Mouse (Mus musculus) stomach, postnatal 0 days (tissue): ENCODE results near the gene Hpcal1. TPM values are rescaled to one million over a fixed set of nuclear protein-coding genes. Genes with fewer than 3 reads are reported as not detected.
A peak's percentile ranks its signal among the peaks of the same experiment; 100 is the strongest.

ENCODE experiments used
- ATAC-seq: fragments of 200-750 bp; cut with Nextera tagmentation; 2 replicates; pipeline ENCODE4 v1.8.0; 2017; ENCODE audit not compliant: low FRiP score, low TSS enrichment
- DNase-seq: peaks from one replicate; pipeline ENCODE4 v3.0.0-alpha.2; 2016; ENCODE audit warnings: low spot score
- H3K27ac ChIP-seq: fragments of 300-500 bp; sonication (generic); replicated peaks from 2 replicates; pipeline ENCODE4 v1.5.1; 2014; ENCODE audit warnings: mild to moderate bottlenecking, control low read depth
- H3K27me3 ChIP-seq: fragments of 300-500 bp; sonication (generic); 2 replicates; pipeline ENCODE4 v1.6.1; 2014; ENCODE audit warnings: low read length; ENCODE audit not compliant: control insufficient read depth, insufficient read depth
- H3K36me3 ChIP-seq: fragments of 300-500 bp; sonication (generic); 2 replicates; pipeline ENCODE4 v1.6.1; 2014; ENCODE audit warnings: low read length, mixed read lengths; ENCODE audit not compliant: control insufficient read depth, insufficient read depth
- H3K4me1 ChIP-seq: fragments of 300-500 bp; sonication (generic); replicated peaks from 2 replicates; pipeline ENCODE4 v1.6.1; 2014; ENCODE audit warnings: antibody characterized with exemption; ENCODE audit not compliant: control insufficient read depth, insufficient read depth
- H3K4me2 ChIP-seq: fragments of 300-500 bp; sonication (generic); replicated peaks from 2 replicates; pipeline ENCODE4 v1.6.1; 2014; ENCODE audit warnings: low read depth, mild to moderate bottlenecking, control low read depth, moderate library complexity
- H3K4me3 ChIP-seq: fragments of 300-500 bp; sonication (generic); 2 replicates; pipeline ENCODE4 v1.5.1; 2014; ENCODE audit warnings: low read depth, low read length, control low read depth
- H3K9ac ChIP-seq: fragments of 300-500 bp; sonication (generic); 2 replicates; pipeline ENCODE4 v1.6.1; 2014; ENCODE audit warnings: mild to moderate bottlenecking, low read length, control low read depth, mixed read lengths
- H3K9me3 ChIP-seq: fragments of 300-500 bp; sonication (generic); 2 replicates; pipeline ENCODE4 v1.6.1; 2016; ENCODE audit warnings: low read length; ENCODE audit not compliant: control insufficient read depth
- CTCF ChIP-seq: IDR thresholded peaks from 2 replicates; pipeline ENCODE4 v1.5.1; 2016; ENCODE audit warnings: antibody characterized with exemption, low read depth, mild to moderate bottlenecking, moderate library complexity
- EP300 ChIP-seq: optimal IDR thresholded peaks from 2 replicates; pipeline ENCODE3; 2016; ENCODE audit warnings: antibody characterized with exemption
- WGBS: fragments of 180-500 bp; shearing (Covaris S2); extraction: QIAGEN DNeasy Blood & Tissue Kit; methylation state at CpG from one replicate; pipeline ENCODE4 v1.1.7; 2014; 5-methylcytosine and 5-hydroxymethylcytosine counted together
- polyA plus RNA-seq: library from polyadenylated mRNA; unstranded; fragments of >200 nt; fragmentation: Nextera tagmentation; extraction: Ambion mirVana; gene quantifications from 2 replicates; pipeline ENCODE4 v1.2.1, GENCODE M21; 2015

Hpcal1 gene
- polyA plus RNA-seq, 1 experiment from 2014 or later: 62.6 TPM

DNA sequence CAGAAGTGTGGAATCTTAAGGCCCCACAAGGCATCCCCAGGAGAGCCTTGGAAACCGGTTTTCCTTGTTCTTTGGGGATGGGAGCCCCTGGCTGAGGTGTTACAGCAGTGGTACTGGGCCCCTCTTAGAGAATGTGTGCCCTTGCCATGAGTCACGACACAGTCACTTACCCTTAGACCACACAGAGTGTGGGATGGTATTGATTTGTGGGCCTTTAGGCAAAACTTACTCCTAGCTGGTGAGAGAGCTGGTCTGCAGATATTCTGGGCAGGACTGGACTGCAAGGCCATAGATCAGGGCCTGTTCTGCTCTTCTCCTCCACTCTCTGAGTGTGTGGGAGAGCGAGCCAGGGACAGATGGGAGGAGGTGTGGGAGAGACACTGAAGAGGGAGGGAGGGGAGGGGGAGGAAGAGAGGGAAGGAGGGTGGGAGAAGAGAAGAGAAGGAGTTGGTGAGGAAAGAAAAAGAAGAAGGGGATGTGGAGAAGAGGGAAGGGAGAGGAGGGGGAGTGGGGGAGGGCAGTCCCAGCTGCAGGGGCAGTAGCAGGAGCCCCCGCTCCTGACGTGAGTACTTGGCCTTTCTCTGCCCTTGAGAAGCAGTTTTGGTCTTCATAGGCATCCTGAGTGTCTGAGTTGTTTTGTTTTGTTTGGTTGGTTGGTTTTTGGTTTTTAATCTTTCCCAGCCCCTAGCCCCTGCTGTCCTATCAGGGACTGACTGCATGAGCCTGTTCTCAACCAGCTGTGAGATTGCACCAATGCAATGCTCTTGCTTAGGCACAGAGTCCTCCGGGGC is 42.7 kb downstream of the Hpcal1 start:
- peak overlapping the region; percentile 61; the same call in 1 of the 2 replicates for H3K27ac ChIP-seq
- no peaks in the 10 kb centered on the region for H3K9me3 ChIP-seq
- TF ChIP-seq CTCF: no peak
- TF ChIP-seq EP300: no peak
- H3K9ac ChIP-seq: no peak overlapping the region
- H3K27me3 ChIP-seq: no peaks in the 10 kb centered on the region
- peaks cover 5% of the 10 kb centered on the region for H3K4me1 ChIP-seq
- no peaks in the 10 kb centered on the region; the same call in 1 of the 2 replicates for H3K36me3 ChIP-seq
- ATAC-seq (peak; percentile 83), DNase-seq (peak; percentile 60)
- no peak overlapping the region for H3K4me3 ChIP-seq
- WGBS: 28% methylated on average over 6 of the region's 6 CpGs
- no peak overlapping the region for H3K4me2 ChIP-seq

DNA sequence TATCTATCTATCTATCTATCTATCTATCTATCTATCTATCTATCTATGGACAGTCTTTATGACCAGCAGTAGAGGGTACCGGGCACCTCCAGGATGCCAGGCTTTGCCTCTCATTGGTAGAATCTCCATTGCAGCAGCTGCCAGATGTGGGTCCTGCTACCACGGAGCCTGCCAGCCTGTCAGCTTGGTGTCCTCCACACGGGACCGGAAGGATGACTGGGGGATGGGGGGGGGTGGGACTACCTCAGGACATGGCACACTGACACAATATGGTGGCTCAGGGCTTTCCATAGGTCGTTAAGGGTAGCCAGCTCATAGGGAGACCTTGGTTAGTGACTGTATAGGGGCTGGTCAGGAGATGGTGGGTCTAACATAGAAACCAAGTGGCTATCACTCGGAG is 45.7 kb downstream of the Hpcal1 start:
- DNase-seq (no peak), ATAC-seq (no peak)
- Histone ChIP-seq H3K27me3 (no peaks in the 10 kb centered on the region), H3K4me2 (no peak overlapping the region), H3K4me3 (no peak overlapping the region), H3K27ac (no peak overlapping the region), H3K4me1 (peaks cover 8% of the 10 kb centered on the region), H3K36me3 (no peaks in the 10 kb centered on the region), H3K9ac (no peak overlapping the region), H3K9me3 (no peaks in the 10 kb centered on the region)
- TF ChIP-seq EP300: no peak
- TF ChIP-seq CTCF: no peak
- 86% methylated on average over 6 of the region's 6 CpGs for WGBS

DNA sequence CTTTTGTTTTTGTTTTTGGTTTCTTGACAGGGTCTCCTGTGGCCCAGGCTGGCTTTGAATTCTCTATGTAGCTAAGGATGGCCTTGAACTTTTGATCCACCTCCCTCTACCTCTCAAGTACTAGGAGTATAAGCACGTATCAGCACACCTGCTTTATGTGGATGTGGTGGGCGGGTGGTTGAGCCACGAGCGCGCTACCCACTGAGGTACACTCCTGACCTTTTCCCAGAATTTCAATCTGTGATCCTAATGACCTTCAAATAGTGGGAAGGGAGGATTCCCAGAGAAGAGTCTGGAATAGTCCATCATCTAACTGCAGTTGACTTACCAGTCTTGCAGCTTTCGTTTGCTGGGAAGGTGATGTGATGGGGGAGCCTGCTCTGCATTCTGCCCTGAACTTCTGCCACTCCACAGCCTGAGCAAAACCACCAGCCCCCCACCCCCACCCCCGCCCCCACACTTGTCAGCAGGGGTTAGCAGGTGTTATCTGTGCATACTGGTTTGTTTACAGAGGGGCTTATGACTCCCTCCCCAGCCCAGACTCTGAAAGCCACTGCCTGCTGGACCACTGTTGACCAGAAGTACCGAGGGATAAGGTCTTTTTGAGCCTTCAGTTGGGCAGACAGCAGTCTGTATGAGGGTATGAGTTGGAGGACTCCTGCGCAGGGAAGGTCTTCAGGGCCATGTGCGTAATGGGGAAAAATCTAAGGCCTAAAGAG is 46.4 kb downstream of the Hpcal1 start:
- Histone ChIP-seq H3K4me3 (no peak overlapping the region), H3K27ac (no peak overlapping the region), H3K36me3 (no peaks in the 10 kb centered on the region), H3K27me3 (no peaks in the 10 kb centered on the region), H3K4me1 (peaks cover 10% of the 10 kb centered on the region), H3K9ac (no peak overlapping the region), H3K9me3 (no peaks in the 10 kb centered on the region), H3K4me2 (no peak overlapping the region)
- DNase-seq: no peak
- WGBS: 56% methylated on average over 10 of the region's 10 CpGs
- ATAC-seq: no peak
- TF ChIP-seq EP300 (no peak), CTCF (no peak)

DNA sequence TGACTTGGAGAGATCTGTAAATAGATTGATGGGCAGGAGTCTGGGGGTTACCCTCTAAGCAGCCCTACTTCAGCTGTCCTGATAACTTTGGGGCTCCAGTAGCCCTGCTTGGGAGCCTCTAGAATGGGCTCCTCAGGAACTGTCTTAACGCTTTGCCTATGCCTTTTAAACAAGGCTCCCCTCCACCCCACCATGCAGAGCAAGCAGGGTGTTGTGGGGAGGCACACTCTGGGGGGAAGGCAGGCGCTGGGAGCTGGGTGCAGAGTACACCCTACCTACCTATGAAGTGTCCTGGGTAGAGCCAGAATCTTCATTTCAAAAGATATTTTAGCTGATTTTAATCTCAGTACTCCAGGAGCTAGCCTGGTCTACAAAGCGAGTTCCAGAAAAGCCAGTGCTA is 47.2 kb downstream of the Hpcal1 start:
- Histone ChIP-seq H3K27ac (no peak overlapping the region), H3K4me2 (no peak overlapping the region), H3K4me3 (no peak overlapping the region), H3K27me3 (no peaks in the 10 kb centered on the region), H3K36me3 (no peaks in the 10 kb centered on the region), H3K9ac (no peak overlapping the region), H3K4me1 (peaks cover 14% of the 10 kb centered on the region), H3K9me3 (no peaks in the 10 kb centered on the region)
- 77% methylated on average over 3 of the region's 3 CpGs for WGBS
- no peak for ATAC-seq
- no peak for TF ChIP-seq CTCF
- no peak for TF ChIP-seq EP300
- DNase-seq: no peak

DNA sequence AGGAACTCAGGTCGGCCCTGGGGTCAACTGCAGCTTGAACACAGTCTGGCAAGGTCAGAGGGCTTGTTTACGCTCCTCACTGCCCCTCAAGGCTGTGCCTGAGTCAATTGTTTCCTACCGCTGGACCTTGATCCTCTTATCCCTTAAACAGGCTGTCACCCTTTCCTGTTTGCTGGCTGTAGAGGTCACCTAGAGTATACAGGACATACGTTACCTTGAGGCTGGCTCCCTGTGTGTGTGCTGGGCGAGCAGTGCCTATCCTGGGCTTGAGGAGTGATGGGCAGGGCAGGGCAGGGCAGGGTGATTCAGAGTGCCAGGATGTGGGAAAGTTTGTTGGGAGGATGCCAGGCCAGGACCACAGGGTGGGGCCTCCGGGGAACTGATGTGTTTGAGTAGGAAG is 47.8 kb downstream of the Hpcal1 start:
- ATAC-seq: peak; percentile 82
- H3K4me2 ChIP-seq: no peak overlapping the region
- H3K4me3 ChIP-seq: no peak overlapping the region
- no peak for TF ChIP-seq CTCF
- no peak for TF ChIP-seq EP300
- H3K36me3 ChIP-seq: no peaks in the 10 kb centered on the region
- H3K9me3 ChIP-seq: no peaks in the 10 kb centered on the region
- 35% methylated on average over 6 of the region's 6 CpGs for WGBS
- no peaks in the 10 kb centered on the region for H3K27me3 ChIP-seq
- DNase-seq: peak; percentile 85
- peaks cover 15% of the 10 kb centered on the region for H3K4me1 ChIP-seq
- H3K27ac ChIP-seq: no peak overlapping the region
- no peak overlapping the region for H3K9ac ChIP-seq

DNA sequence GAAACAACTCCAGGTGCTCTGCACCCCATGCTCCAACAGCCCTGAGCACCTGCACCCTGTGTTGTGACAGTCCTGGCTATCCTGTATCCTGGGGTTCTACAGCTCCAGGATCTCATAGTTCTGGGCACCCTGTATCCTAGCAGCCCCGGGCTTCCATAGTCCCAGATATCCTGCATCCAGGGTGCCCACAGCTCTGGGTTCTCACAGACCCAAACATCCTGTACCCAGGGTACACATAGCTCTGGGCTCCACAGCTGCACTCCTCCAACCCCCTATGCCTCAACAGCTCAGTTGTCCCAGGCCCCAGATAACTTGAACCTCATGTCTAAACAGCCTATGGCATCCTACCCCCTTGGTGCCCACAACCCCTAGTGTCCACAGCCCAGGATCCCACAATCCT is 49.6 kb downstream of the Hpcal1 start:
- 90% methylated on average over 1 of the region's 1 CpGs for WGBS
- Histone ChIP-seq H3K4me3 (no peak overlapping the region), H3K4me1 (peaks cover 10% of the 10 kb centered on the region), H3K9me3 (no peaks in the 10 kb centered on the region), H3K27ac (no peak overlapping the region), H3K9ac (no peak overlapping the region), H3K27me3 (no peaks in the 10 kb centered on the region), H3K36me3 (no peaks in the 10 kb centered on the region), H3K4me2 (no peak overlapping the region)
- no peak for ATAC-seq
- TF ChIP-seq CTCF (no peak), EP300 (no peak)
- no peak for DNase-seq
